Mouse (Mus musculus) brain, embryonic 14.5 days (tissue): ENCODE results near the gene Nek3.

Source experiments
- CTCF ChIP-seq: fragments of 200-500 bp; IDR thresholded peaks from 2 replicates; pipeline ENCODE4 v1.5.1; 2012; ENCODE audit warnings: inconsistent platforms, mild to moderate bottlenecking, moderate library complexity, borderline replicate concordance; ENCODE audit not compliant: insufficient read depth, insufficient read length; ENCODE audit errors: extremely low read depth
- POLR2A ChIP-seq: fragments of 200-500 bp; IDR thresholded peaks from 2 replicates; pipeline ENCODE4 v1.6.1; 2012; ENCODE audit warnings: mild to moderate bottlenecking, inconsistent platforms, borderline replicate concordance; ENCODE audit not compliant: poor library complexity, insufficient read depth, insufficient read length, severe bottlenecking; ENCODE audit errors: extremely low read depth

GRCm38 (mm10) chr8:22148367-22148740 lies 17.9 kb downstream of the Nek3 start:
- TF ChIP-seq POLR2A (no peak), CTCF (no peak)
